Mouse (Mus musculus) G1E (cell line): ENCODE data around the gene Cul3.

ENCODE experiments used
- CTCF ChIP-seq: IDR thresholded peaks from 2 replicates; pipeline ENCODE4 v1.5.1; 2012; ENCODE audit warnings: low read depth, low read length, inconsistent platforms, mixed read lengths
- GATA1 ChIP-seq: IDR thresholded peaks from 2 replicates; pipeline ENCODE4 v1.6.1; 2012; ENCODE audit warnings: borderline replicate concordance, low read length, inconsistent platforms, mixed read lengths
- TAL1 ChIP-seq: conservative IDR thresholded peaks from 2 replicates; pipeline ENCODE4 v1.6.1; 2012; ENCODE audit warnings: low read depth, low read length, inconsistent platforms, mixed read lengths

DNA sequence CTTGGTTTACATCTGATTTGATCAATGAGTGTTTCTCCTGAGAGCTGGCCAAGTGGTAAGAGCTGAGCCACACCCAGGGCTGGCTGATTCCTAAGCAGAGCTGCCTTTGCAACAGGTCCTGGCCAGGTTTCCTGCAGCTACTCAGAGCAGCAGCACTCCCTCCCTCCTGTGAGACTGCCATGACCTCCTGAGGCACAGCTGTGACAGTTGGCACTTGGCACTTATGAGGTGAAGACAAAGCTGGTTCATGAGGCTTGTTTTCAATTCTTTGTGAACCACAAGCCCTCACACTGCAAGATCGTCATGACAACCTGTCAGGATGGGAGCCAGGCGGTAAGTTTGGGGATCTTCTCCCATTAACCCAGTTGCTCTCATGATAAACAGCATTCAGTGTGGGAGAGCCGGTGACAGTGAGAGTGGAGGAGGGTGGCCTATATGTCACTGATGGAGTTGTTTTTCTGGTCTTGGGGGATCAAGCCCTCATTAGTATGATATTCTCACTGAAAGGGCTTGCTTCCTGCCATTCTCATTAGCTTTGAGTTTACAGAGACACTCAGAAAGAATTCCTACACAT, 115.4 kb downstream of the Cul3 start:
- TF ChIP-seq CTCF (no peak), GATA1 (no peak), TAL1 (no peak)
